Mouse (Mus musculus): ENCODE results near the gene Foxp1. TPM values are rescaled to one million over a fixed set of nuclear protein-coding genes. Genes with fewer than 3 reads are reported as not detected.

The Foxp1 gene
- polyA plus RNA-seq, 1 experiment from 2014 or later: 65.4 TPM

DNA sequence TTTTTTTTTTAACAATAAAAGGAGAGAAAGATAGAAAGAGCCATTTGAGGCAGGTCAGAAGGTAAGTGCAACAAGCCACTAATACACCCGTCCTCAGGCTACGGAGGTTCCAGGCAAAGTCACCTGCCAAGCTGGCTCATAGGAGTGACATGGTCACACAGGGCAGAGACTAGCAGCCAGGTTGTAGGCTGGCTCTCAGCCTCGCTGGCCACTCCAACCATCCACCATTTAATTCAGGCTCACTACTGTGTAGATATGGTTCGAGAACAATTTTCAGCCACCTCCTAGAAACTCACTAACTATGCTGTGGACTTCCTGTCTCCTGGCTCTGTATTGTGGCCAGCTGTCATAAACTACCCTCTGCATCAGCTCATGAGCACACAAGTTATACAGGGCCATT is 161.9 kb downstream of the Foxp1 start:
- Histone ChIP-seq H3K4me2 (ENCODE audit: low read depth, severe bottlenecking) (no peak overlapping the region), H3K27me3 (ENCODE audit: control insufficient read depth, insufficient read depth, low read length) (no peaks in the 10 kb centered on the region), H3K4me3 (ENCODE audit: low read depth, low read length) (no peak overlapping the region), H3K27ac (replicated peaks; ENCODE audit: low read depth, low read length) (no peak overlapping the region), H3K9ac (ENCODE audit: low read length) (no peak overlapping the region), H3K36me3 (ENCODE audit: control insufficient read depth, insufficient read depth, low read length) (no peaks in the 10 kb centered on the region), H3K9me3 (ENCODE audit: control insufficient read depth, low read length) (no peaks in the 10 kb centered on the region), H3K4me1 (ENCODE audit: control insufficient read depth, insufficient read depth, low read length) (no peaks in the 10 kb centered on the region)
- 90% methylated on average over 4 of the region's 4 CpGs for WGBS
- ATAC-seq (ENCODE audit: insufficient number of reproducible peaks, low FRiP score, low TSS enrichment, low read depth): no peak
- no peak for DNase-seq (ENCODE audit: low spot score)

GRCm38 (mm10) chr6:99359765-99360499 is 162.6 kb downstream of the Foxp1 start:
- Histone ChIP-seq H3K9ac (ENCODE audit: low read length) (no peak overlapping the region), H3K4me1 (ENCODE audit: control insufficient read depth, insufficient read depth, low read length) (no peaks in the 10 kb centered on the region), H3K27ac (replicated peaks; ENCODE audit: low read depth, low read length) (no peak overlapping the region), H3K27me3 (ENCODE audit: control insufficient read depth, insufficient read depth, low read length) (no peaks in the 10 kb centered on the region), H3K36me3 (ENCODE audit: control insufficient read depth, insufficient read depth, low read length) (no peaks in the 10 kb centered on the region), H3K4me2 (ENCODE audit: low read depth, severe bottlenecking) (no peak overlapping the region), H3K9me3 (ENCODE audit: control insufficient read depth, low read length) (no peaks in the 10 kb centered on the region), H3K4me3 (ENCODE audit: low read depth, low read length) (no peak overlapping the region)
- 85% methylated on average over 6 of the region's 6 CpGs for WGBS
- ATAC-seq (ENCODE audit: insufficient number of reproducible peaks, low FRiP score, low TSS enrichment, low read depth) (no peak), DNase-seq (ENCODE audit: low spot score) (no peak)

GRCm38 (mm10) chr6:99359036-99359698 is 163.4 kb downstream of the Foxp1 start:
- ATAC-seq (ENCODE audit: insufficient number of reproducible peaks, low FRiP score, low TSS enrichment, low read depth) (no peak), DNase-seq (ENCODE audit: low spot score) (no peak)
- Histone ChIP-seq H3K9me3 (ENCODE audit: control insufficient read depth, low read length) (no peaks in the 10 kb centered on the region), H3K4me3 (ENCODE audit: low read depth, low read length) (no peak overlapping the region), H3K4me1 (ENCODE audit: control insufficient read depth, insufficient read depth, low read length) (no peaks in the 10 kb centered on the region), H3K27me3 (ENCODE audit: control insufficient read depth, insufficient read depth, low read length) (no peaks in the 10 kb centered on the region), H3K36me3 (ENCODE audit: control insufficient read depth, insufficient read depth, low read length) (no peaks in the 10 kb centered on the region), H3K27ac (replicated peaks; ENCODE audit: low read depth, low read length) (no peak overlapping the region), H3K9ac (ENCODE audit: low read length) (no peak overlapping the region), H3K4me2 (ENCODE audit: low read depth, severe bottlenecking) (no peak overlapping the region)
- 84% methylated on average over 9 of the region's 9 CpGs for WGBS

GRCm38 (mm10) chr6:99357931-99358330 is 164.6 kb downstream of the Foxp1 start:
- ATAC-seq (ENCODE audit: insufficient number of reproducible peaks, low FRiP score, low TSS enrichment, low read depth): no peak
- 90% methylated on average over 2 of the region's 2 CpGs for WGBS

GRCm38 (mm10) chr6:99354338-99354737 is 168.2 kb downstream of the Foxp1 start:
- no peaks in the 10 kb centered on the region for H3K36me3 ChIP-seq (ENCODE audit: control insufficient read depth, insufficient read depth, low read length)
- no peak overlapping the region for H3K9ac ChIP-seq (ENCODE audit: low read length)
- 38% methylated on average over 2 of the region's 2 CpGs for WGBS
- no peaks in the 10 kb centered on the region for H3K9me3 ChIP-seq (ENCODE audit: control insufficient read depth, low read length)
- H3K4me3 ChIP-seq (ENCODE audit: low read depth, low read length): no peak overlapping the region
- ATAC-seq (ENCODE audit: insufficient number of reproducible peaks, low FRiP score, low TSS enrichment, low read depth) (no peak), DNase-seq (ENCODE audit: low spot score) (no peak)
- no peaks in the 10 kb centered on the region for H3K4me1 ChIP-seq (ENCODE audit: control insufficient read depth, insufficient read depth, low read length)
- no peak overlapping the region for H3K4me2 ChIP-seq (ENCODE audit: low read depth, severe bottlenecking)
- H3K27me3 ChIP-seq (ENCODE audit: control insufficient read depth, insufficient read depth, low read length): no peaks in the 10 kb centered on the region
- no peak overlapping the region for H3K27ac ChIP-seq (replicated peaks; ENCODE audit: low read depth, low read length)

More at GRCm38 (mm10) chr6:99357931-99358330, 164.6 kb downstream of the Foxp1 start:
- no peak for DNase-seq (ENCODE audit: low spot score)
- Histone ChIP-seq H3K27me3 (ENCODE audit: control insufficient read depth, insufficient read depth, low read length) (no peaks in the 10 kb centered on the region), H3K4me3 (ENCODE audit: low read depth, low read length) (no peak overlapping the region), H3K9ac (ENCODE audit: low read length) (no peak overlapping the region), H3K27ac (replicated peaks; ENCODE audit: low read depth, low read length) (no peak overlapping the region), H3K4me1 (ENCODE audit: control insufficient read depth, insufficient read depth, low read length) (no peaks in the 10 kb centered on the region), H3K36me3 (ENCODE audit: control insufficient read depth, insufficient read depth, low read length) (no peaks in the 10 kb centered on the region), H3K9me3 (ENCODE audit: control insufficient read depth, low read length) (no peaks in the 10 kb centered on the region), H3K4me2 (ENCODE audit: low read depth, severe bottlenecking) (no peak overlapping the region)

- ATAC-seq (ENCODE audit: insufficient number of reproducible peaks, low FRiP score, low TSS enrichment, low read depth): no peak
- Histone ChIP-seq H3K9me3 (ENCODE audit: control insufficient read depth, low read length) (no peaks in the 10 kb centered on the region), H3K9ac (ENCODE audit: low read length) (no peak overlapping the region), H3K4me2 (ENCODE audit: low read depth, severe bottlenecking) (no peak overlapping the region), H3K4me1 (ENCODE audit: control insufficient read depth, insufficient read depth, low read length) (no peaks in the 10 kb centered on the region), H3K4me3 (ENCODE audit: low read depth, low read length) (no peak overlapping the region), H3K36me3 (ENCODE audit: control insufficient read depth, insufficient read depth, low read length) (no peaks in the 10 kb centered on the region), H3K27ac (replicated peaks; ENCODE audit: low read depth, low read length) (no peak overlapping the region), H3K27me3 (ENCODE audit: control insufficient read depth, insufficient read depth, low read length) (no peaks in the 10 kb centered on the region)
- no peak for DNase-seq (ENCODE audit: low spot score)
- whole genome bisulfite sequencing: 83% methylated on average over 2 of the region's 2 CpGs
Measured at GRCm38 (mm10) chr6:99353441-99353840, 169.1 kb downstream of the Foxp1 start.

DNA sequence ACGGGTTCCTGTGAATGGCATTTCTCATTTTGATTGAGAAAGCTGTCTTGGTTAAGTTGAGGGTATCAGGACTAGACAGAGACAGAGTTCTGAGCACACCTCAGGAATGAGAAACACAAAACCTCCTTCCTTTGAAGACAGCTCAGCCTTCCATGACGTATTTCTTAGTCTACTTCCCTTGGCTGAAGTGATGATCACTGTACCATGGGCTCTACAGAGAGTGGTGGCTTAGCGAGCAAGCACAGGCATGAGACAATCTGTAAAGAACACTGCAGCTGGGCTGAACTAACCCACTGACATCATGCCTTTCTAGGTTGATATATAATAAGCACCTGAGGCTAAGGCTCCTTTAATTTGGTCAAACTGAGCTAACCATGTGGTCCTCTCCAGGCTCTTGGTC is 172.0 kb downstream of the Foxp1 start:
- Histone ChIP-seq H3K4me1 (ENCODE audit: control insufficient read depth, insufficient read depth, low read length) (no peaks in the 10 kb centered on the region), H3K27ac (replicated peaks; ENCODE audit: low read depth, low read length) (no peak overlapping the region), H3K36me3 (ENCODE audit: control insufficient read depth, insufficient read depth, low read length) (no peaks in the 10 kb centered on the region), H3K4me2 (ENCODE audit: low read depth, severe bottlenecking) (no peak overlapping the region), H3K9me3 (ENCODE audit: control insufficient read depth, low read length) (no peaks in the 10 kb centered on the region), H3K27me3 (ENCODE audit: control insufficient read depth, insufficient read depth, low read length) (no peaks in the 10 kb centered on the region), H3K4me3 (ENCODE audit: low read depth, low read length) (no peak overlapping the region), H3K9ac (ENCODE audit: low read length) (no peak overlapping the region)
- no peak for DNase-seq (ENCODE audit: low spot score)
- ATAC-seq (ENCODE audit: insufficient number of reproducible peaks, low FRiP score, low TSS enrichment, low read depth): no peak
- 40% methylated on average over 3 of the region's 3 CpGs for WGBS

DNA sequence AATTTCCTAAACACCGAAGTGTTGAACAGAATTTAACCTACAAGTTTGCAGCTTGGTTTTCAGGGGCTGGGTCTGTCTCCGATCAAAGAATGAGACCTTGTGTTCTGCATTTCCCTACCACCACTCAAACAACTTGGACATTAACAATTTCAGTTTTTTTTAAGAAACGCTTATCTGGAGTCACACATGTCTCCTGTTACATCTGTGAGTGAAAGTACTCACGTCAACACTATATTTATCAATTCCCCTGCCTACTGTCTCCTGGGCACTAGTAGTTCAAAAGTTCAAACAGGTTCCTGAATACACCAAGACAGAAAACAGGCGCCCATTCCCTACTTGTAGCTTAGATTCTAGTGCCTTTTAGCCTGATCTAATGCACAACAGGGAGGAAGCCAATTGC is 172.4 kb downstream of the Foxp1 start:
- WGBS: 32% methylated on average over 5 of the region's 5 CpGs
- Histone ChIP-seq H3K9ac (ENCODE audit: low read length) (no peak overlapping the region), H3K27me3 (ENCODE audit: control insufficient read depth, insufficient read depth, low read length) (no peaks in the 10 kb centered on the region), H3K36me3 (ENCODE audit: control insufficient read depth, insufficient read depth, low read length) (no peaks in the 10 kb centered on the region), H3K4me1 (ENCODE audit: control insufficient read depth, insufficient read depth, low read length) (no peaks in the 10 kb centered on the region), H3K27ac (replicated peaks; ENCODE audit: low read depth, low read length) (no peak overlapping the region), H3K9me3 (ENCODE audit: control insufficient read depth, low read length) (no peaks in the 10 kb centered on the region), H3K4me2 (ENCODE audit: low read depth, severe bottlenecking) (no peak overlapping the region), H3K4me3 (ENCODE audit: low read depth, low read length) (no peak overlapping the region)
- ATAC-seq (ENCODE audit: insufficient number of reproducible peaks, low FRiP score, low TSS enrichment, low read depth) (no peak), DNase-seq (ENCODE audit: low spot score) (no peak)

Measured in limb, embryonic 11.5 days (tissue).